ENCODE assay signal across 10 mouse cellular contexts in genomic region chr7:16780076-16780475, GRCm38 (mm10). TPM values are rescaled to one million over a fixed set of nuclear protein-coding genes. Genes with fewer than 3 reads are reported as not detected.
DNase-seq lines count a peak whose midpoint lies in the region; ATAC-seq and TF ChIP-seq lines count a peak whose summit lies in the region.
"Had no signal": no experiment of that assay in that cellular context is flagged by ENCODE, and none has a peak within 500 bp of the region (broad histone marks: within the 10 kb centered on the region; RNA-seq: fewer than 3 reads in every experiment).

No protein-coding gene starts in this region.

- no peak overlapping the region for H3K4me2 ChIP-seq in midbrain, embryonic 16.5 days (ENCODE audit: low read length)
- H3K4me2 ChIP-seq in intestine, embryonic 16.5 days (ENCODE audit: low read depth, low read length): no peak overlapping the region

- no peak overlapping the region for H3K27ac ChIP-seq in heart, embryonic 10.5 days
- H3K27ac ChIP-seq in kidney, adult 2 months (ENCODE audit: insufficient read depth, low read depth, low read length): peak overlapping the region; percentile 75
- H3K27ac ChIP-seq in midbrain, embryonic 16.5 days (ENCODE audit: low read length): no peak overlapping the region
- H3K27ac ChIP-seq in intestine, embryonic 16.5 days (ENCODE audit: low read length): no peak overlapping the region
- H3K27ac ChIP-seq: limb, embryonic 13.5 days had no signal

- H3K27me3 ChIP-seq in heart, embryonic 10.5 days (ENCODE audit: insufficient read depth, poor library complexity, severe bottlenecking): no peaks in the 10 kb centered on the region
- H3K27me3 ChIP-seq in kidney, adult 2 months (replicated peaks; ENCODE audit: control insufficient read depth, insufficient read depth, low read length): no peaks in the 10 kb centered on the region
- H3K27me3 ChIP-seq in midbrain, embryonic 16.5 days (ENCODE audit: control insufficient read depth, insufficient read depth, low read depth, low read length): no peaks in the 10 kb centered on the region
- H3K27me3 ChIP-seq in intestine, embryonic 16.5 days (replicated peaks; ENCODE audit: control insufficient read depth, insufficient read depth, low read length): no peaks in the 10 kb centered on the region
- H3K27me3 ChIP-seq: limb, embryonic 13.5 days had no signal

- no peaks in the 10 kb centered on the region for H3K9me3 ChIP-seq in heart, embryonic 10.5 days
- H3K9me3 ChIP-seq in midbrain, embryonic 16.5 days (replicated peaks; ENCODE audit: control insufficient read depth, low read length, poor library complexity, severe bottlenecking): no peaks in the 10 kb centered on the region
- H3K9me3 ChIP-seq in intestine, embryonic 16.5 days (ENCODE audit: control insufficient read depth, low read length): no peaks in the 10 kb centered on the region
- H3K9me3 ChIP-seq: limb, embryonic 13.5 days had no signal

- ATAC-seq in midbrain, embryonic 16.5 days: no peak
- ATAC-seq in intestine, embryonic 16.5 days: no peak

- 59% methylated on average over 5 of the region's 5 CpGs for WGBS in heart, embryonic 10.5 days
- 27% methylated on average over 5 of the region's 5 CpGs for WGBS in kidney, adult 2 months
- 74% methylated on average over 5 of the region's 5 CpGs for WGBS in midbrain, embryonic 16.5 days
- WGBS in intestine, embryonic 16.5 days: 63% methylated on average over 5 of the region's 5 CpGs

- H3K4me1 ChIP-seq in heart, embryonic 10.5 days: peaks cover 41% of the 10 kb centered on the region
- H3K4me1 ChIP-seq in kidney, adult 2 months (ENCODE audit: control insufficient read depth, insufficient read depth, low read length): peaks cover 10% of the 10 kb centered on the region; the same call in 1 of the 2 replicates
- peaks cover 13% of the 10 kb centered on the region; the same call in 1 of the 2 replicates for H3K4me1 ChIP-seq in midbrain, embryonic 16.5 days (ENCODE audit: control insufficient read depth, insufficient read depth, low read length)
- peaks cover 22% of the 10 kb centered on the region; the same call in 1 of the 2 replicates for H3K4me1 ChIP-seq in intestine, embryonic 16.5 days (ENCODE audit: control insufficient read depth, insufficient read depth, low read length)

- TF ChIP-seq CTCF in kidney, adult 2 months (conservative IDR thresholded peaks at IDR 0.05; ENCODE audit: insufficient read depth, insufficient read length, low read depth, low read length): no peak

- no peak for TF ChIP-seq POLR2A in kidney, adult 2 months (IDR thresholded peaks at IDR 0.05; ENCODE audit: low read depth, low read length)

- no peak overlapping the region for H3K4me3 ChIP-seq in heart, embryonic 10.5 days
- H3K4me3 ChIP-seq in kidney, adult 2 months (ENCODE audit: insufficient read depth, low read depth, low read length): no peak overlapping the region
- H3K4me3 ChIP-seq in midbrain, embryonic 16.5 days (ENCODE audit: low read depth, low read length): no peak overlapping the region
- H3K4me3 ChIP-seq in intestine, embryonic 16.5 days (ENCODE audit: low read length): no peak overlapping the region

- peak; percentile 74 to 89 for DNase-seq in heart, adult 18-20 months
- no peak for DNase-seq in heart, embryonic 10.5 days (ENCODE audit: low spot score)
- peak; percentile 31 to 42 for DNase-seq in adrenal gland, postnatal 36 days
- DNase-seq in kidney, adult 2 months: peak; percentile 80
- DNase-seq in lung, postnatal 10 days: peak; percentile 84
- DNase-seq in cerebellum, postnatal 14 days: no peak

- no peak overlapping the region for H3K9ac ChIP-seq in midbrain, embryonic 16.5 days (ENCODE audit: low read depth, low read length)
- no peak overlapping the region for H3K9ac ChIP-seq in intestine, embryonic 16.5 days (ENCODE audit: low read depth, low read length)
- H3K9ac ChIP-seq: limb, embryonic 13.5 days had no signal

- no peaks in the 10 kb centered on the region for H3K36me3 ChIP-seq in heart, embryonic 10.5 days
- no peaks in the 10 kb centered on the region for H3K36me3 ChIP-seq in kidney, adult 2 months (ENCODE audit: control insufficient read depth, insufficient read depth, low read length)
- no peaks in the 10 kb centered on the region for H3K36me3 ChIP-seq in midbrain, embryonic 16.5 days (ENCODE audit: control insufficient read depth, insufficient read depth, low read length)
- no peaks in the 10 kb centered on the region for H3K36me3 ChIP-seq in intestine, embryonic 16.5 days (ENCODE audit: control insufficient read depth, insufficient read depth, low read length)
- H3K36me3 ChIP-seq: limb, embryonic 13.5 days had no signal

RNA-seq across cellular contexts. Expression of gene Slc1a5, which starts 1.1 kb away (rescaled TPM):
- total RNA-seq in heart, adult 18-20 months (2021): 10 to 100 TPM; 13.0 to 26.3 TPM
- 47.0 TPM in 2 replicates for polyA plus RNA-seq in heart, embryonic 10.5 days (2016; fragmentation: Nextera tagmentation; extraction: Ambion mirVana)
- total RNA-seq in adrenal gland, postnatal 36 days (2021): 100 to 1,000 TPM; 118 to 152 TPM
- polyA plus RNA-seq in kidney, adult 2 months (2012; rRNA removed): 74.6 and 95.2 TPM in 2 replicates
- 10.1 and 10.7 TPM in 2 replicates for polyA plus RNA-seq in midbrain, embryonic 16.5 days (2015; fragmentation: Nextera tagmentation; extraction: Ambion mirVana)
- 44.5 and 49.0 TPM in 2 replicates for polyA plus RNA-seq in intestine, embryonic 16.5 days (2015; fragmentation: Nextera tagmentation; extraction: Ambion mirVana)

RNA-seq across cellular contexts. Expression of gene Strn4, which starts 35.6 kb away (rescaled TPM):
- total RNA-seq in heart, adult 18-20 months (2021): 10 to 100 TPM; 50.3 to 60.0 TPM
- 101 and 107 TPM in 2 replicates for polyA plus RNA-seq in heart, embryonic 10.5 days (2016; fragmentation: Nextera tagmentation; extraction: Ambion mirVana)
- 10 to 100 TPM; 66.5 to 67.5 TPM for total RNA-seq in adrenal gland, postnatal 36 days (2021)
- polyA plus RNA-seq in kidney, adult 2 months (2012; rRNA removed): 94.4 and 116 TPM in 2 replicates
- polyA plus RNA-seq in midbrain, embryonic 16.5 days (2015; fragmentation: Nextera tagmentation; extraction: Ambion mirVana): 185 and 199 TPM in 2 replicates
- polyA plus RNA-seq in intestine, embryonic 16.5 days (2015; fragmentation: Nextera tagmentation; extraction: Ambion mirVana): 68.9 and 72.3 TPM in 2 replicates

RNA-seq across cellular contexts. Expression of gene Fkrp, which starts 36.5 kb away (rescaled TPM):
- total RNA-seq in heart, adult 18-20 months (2021): 10 to 100 TPM; 49.1 to 53.1 TPM
- polyA plus RNA-seq in heart, embryonic 10.5 days (2016; fragmentation: Nextera tagmentation; extraction: Ambion mirVana): 29.5 and 36.7 TPM in 2 replicates
- 10 to 100 TPM; 24.8 to 26.8 TPM for total RNA-seq in adrenal gland, postnatal 36 days (2021)
- polyA plus RNA-seq in kidney, adult 2 months (2012; rRNA removed): 31.0 and 33.9 TPM in 2 replicates
- polyA plus RNA-seq in midbrain, embryonic 16.5 days (2015; fragmentation: Nextera tagmentation; extraction: Ambion mirVana): 52.1 and 53.8 TPM in 2 replicates
- polyA plus RNA-seq in intestine, embryonic 16.5 days (2015; fragmentation: Nextera tagmentation; extraction: Ambion mirVana): 20.3 and 22.3 TPM in 2 replicates

RNA-seq across cellular contexts. Expression of gene Ap2s1, which starts 41.9 kb away (rescaled TPM):
- 10 to 100 TPM; 66.9 to 78.5 TPM for total RNA-seq in heart, adult 18-20 months (2021)
- 243 and 270 TPM in 2 replicates for polyA plus RNA-seq in heart, embryonic 10.5 days (2016; fragmentation: Nextera tagmentation; extraction: Ambion mirVana)
- 100 to 1,000 TPM; 133 to 149 TPM for total RNA-seq in adrenal gland, postnatal 36 days (2021)
- polyA plus RNA-seq in kidney, adult 2 months (2012; rRNA removed): 288 and 300 TPM in 2 replicates
- polyA plus RNA-seq in midbrain, embryonic 16.5 days (2015; fragmentation: Nextera tagmentation; extraction: Ambion mirVana): 437 and 461 TPM in 2 replicates
- 266 and 271 TPM in 2 replicates for polyA plus RNA-seq in intestine, embryonic 16.5 days (2015; fragmentation: Nextera tagmentation; extraction: Ambion mirVana)

RNA-seq across cellular contexts. Expression of gene Ceacam9, which starts 58.3 kb away (rescaled TPM):
- total RNA-seq in heart, adult 18-20 months (2021): not detected
- polyA plus RNA-seq in heart, embryonic 10.5 days (2016; fragmentation: Nextera tagmentation; extraction: Ambion mirVana): not detected in 2 replicates
- total RNA-seq in adrenal gland, postnatal 36 days (2021): not detected
- polyA plus RNA-seq in kidney, adult 2 months (2012; rRNA removed): not detected in 2 replicates
- 0.18 TPM in 1 of 2 replicates, not detected in the other for polyA plus RNA-seq in midbrain, embryonic 16.5 days (2015; fragmentation: Nextera tagmentation; extraction: Ambion mirVana)
- polyA plus RNA-seq in intestine, embryonic 16.5 days (2015; fragmentation: Nextera tagmentation; extraction: Ambion mirVana): 0.10 TPM in 1 of 2 replicates, not detected in the other
- polyA plus RNA-seq: limb, embryonic 13.5 days; neural tube, embryonic 11.5 days had no signal

Comparison
In these comparisons a context has a peak if more than half of its experiments do, and no peak if none do; other contexts are left out.
1. DNase-seq: peak in heart, adult 18-20 months (2 of 2), adrenal gland, postnatal 36 days (2 of 2), kidney, adult 2 months (single experiment) and lung, postnatal 10 days (single experiment); none in heart, embryonic 10.5 days (single experiment) and cerebellum, postnatal 14 days (0 of 2).